Mouse (Mus musculus): ENCODE data around the gene Trim58. TPM values are rescaled to one million over a fixed set of nuclear protein-coding genes. Genes with fewer than 3 reads are reported as not detected.

The Trim58 gene
- polyA plus RNA-seq (2012; ENCODE audit: insufficient read depth, insufficient read length, low replicate concordance, missing spikeins) = not detected in 2 replicates

- TF ChIP-seq POLR2A (IDR thresholded peaks at IDR 0.05; ENCODE audit: insufficient read depth, low read depth, low read length) = no peak
- no peak for TF ChIP-seq CTCF (IDR thresholded peaks at IDR 0.05; ENCODE audit: insufficient read depth, low read depth, low read length)
- Histone ChIP-seq H3K27ac (ENCODE audit: insufficient read depth, low read depth, low read length) (no peak within 1 kb of the TSS), H3K4me1 (ENCODE audit: control insufficient read depth, insufficient read depth, low read length) (peaks cover 7% of the 10 kb centered on the region), H3K4me3 (ENCODE audit: insufficient read depth, low read depth, low read length) (peak within 1 kb of the TSS; percentile 19)
- WGBS = 4% methylated on average over 34 of the region's 34 CpGs
These were observed at the start of gene Trim58 for GRCm38 (mm10) chr11:58640272-58640867. Trim58 (plus strand) TSS chr11:58640465.

- H3K4me3 ChIP-seq (ENCODE audit: insufficient read depth, low read depth, low read length) = no peak within 1 kb of the TSS
- WGBS = 63% methylated on average over 6 of the region's 6 CpGs
- H3K27ac ChIP-seq (ENCODE audit: insufficient read depth, low read depth, low read length) = no peak within 1 kb of the TSS
- H3K4me1 ChIP-seq (ENCODE audit: control insufficient read depth, insufficient read depth, low read length) = no peaks in the 10 kb centered on the region
- TF ChIP-seq POLR2A (IDR thresholded peaks at IDR 0.05; ENCODE audit: insufficient read depth, low read depth, low read length) (no peak), CTCF (IDR thresholded peaks at IDR 0.05; ENCODE audit: insufficient read depth, low read depth, low read length) (no peak)
These were observed 45.5 kb upstream of the Trim58 start, which contains the start of gene Olfr324 for GRCm38 (mm10) chr11:58594814-58595213. Olfr324 (plus strand) TSS chr11:58595114.

GRCm38 (mm10) chr11:58597837-58598236 is 42.4 kb upstream of the Trim58 start:
- no peak overlapping the region for H3K4me3 ChIP-seq (ENCODE audit: insufficient read depth, low read depth, low read length)
- TF ChIP-seq POLR2A (IDR thresholded peaks at IDR 0.05; ENCODE audit: insufficient read depth, low read depth, low read length) = no peak
- 91% methylated on average over 13 of the region's 13 CpGs for WGBS
- no peak overlapping the region for H3K27ac ChIP-seq (ENCODE audit: insufficient read depth, low read depth, low read length)
- H3K4me1 ChIP-seq (ENCODE audit: control insufficient read depth, insufficient read depth, low read length) = no peaks in the 10 kb centered on the region

GRCm38 (mm10) chr11:58602062-58602461 is 38.2 kb upstream of the Trim58 start:
- H3K4me1 ChIP-seq (ENCODE audit: control insufficient read depth, insufficient read depth, low read length) = no peaks in the 10 kb centered on the region
- H3K4me3 ChIP-seq (ENCODE audit: insufficient read depth, low read depth, low read length) = no peak overlapping the region
- TF ChIP-seq CTCF (IDR thresholded peaks at IDR 0.05; ENCODE audit: insufficient read depth, low read depth, low read length) = no peak
- TF ChIP-seq POLR2A (IDR thresholded peaks at IDR 0.05; ENCODE audit: insufficient read depth, low read depth, low read length) = no peak
- no peak overlapping the region for H3K27ac ChIP-seq (ENCODE audit: insufficient read depth, low read depth, low read length)

GRCm38 (mm10) chr11:58602800-58603560 is 37.3 kb upstream of the Trim58 start:
- Histone ChIP-seq H3K27ac (ENCODE audit: insufficient read depth, low read depth, low read length) (no peak overlapping the region), H3K4me1 (ENCODE audit: control insufficient read depth, insufficient read depth, low read length) (no peaks in the 10 kb centered on the region), H3K4me3 (ENCODE audit: insufficient read depth, low read depth, low read length) (no peak overlapping the region)
- WGBS = 87% methylated on average over 6 of the region's 6 CpGs
- TF ChIP-seq CTCF (IDR thresholded peaks at IDR 0.05; ENCODE audit: insufficient read depth, low read depth, low read length) (no peak), POLR2A (IDR thresholded peaks at IDR 0.05; ENCODE audit: insufficient read depth, low read depth, low read length) (no peak)

GRCm38 (mm10) chr11:58604688-58605087 is 35.6 kb upstream of the Trim58 start:
- WGBS = 82% methylated on average over 2 of the region's 2 CpGs
- no peak overlapping the region for H3K27ac ChIP-seq (ENCODE audit: insufficient read depth, low read depth, low read length)
- no peak for TF ChIP-seq CTCF (IDR thresholded peaks at IDR 0.05; ENCODE audit: insufficient read depth, low read depth, low read length)
- no peak for TF ChIP-seq POLR2A (IDR thresholded peaks at IDR 0.05; ENCODE audit: insufficient read depth, low read depth, low read length)
- no peaks in the 10 kb centered on the region for H3K4me1 ChIP-seq (ENCODE audit: control insufficient read depth, insufficient read depth, low read length)
- H3K4me3 ChIP-seq (ENCODE audit: insufficient read depth, low read depth, low read length) = no peak overlapping the region

- 94% methylated on average over 3 of the region's 3 CpGs for WGBS
- Histone ChIP-seq H3K4me1 (ENCODE audit: control insufficient read depth, insufficient read depth, low read length) (no peaks in the 10 kb centered on the region), H3K4me3 (ENCODE audit: insufficient read depth, low read depth, low read length) (no peak overlapping the region), H3K27ac (ENCODE audit: insufficient read depth, low read depth, low read length) (no peak overlapping the region)
- no peak for TF ChIP-seq CTCF (IDR thresholded peaks at IDR 0.05; ENCODE audit: insufficient read depth, low read depth, low read length)
- TF ChIP-seq POLR2A (IDR thresholded peaks at IDR 0.05; ENCODE audit: insufficient read depth, low read depth, low read length) = no peak
These were observed 35.0 kb upstream of the Trim58 start for GRCm38 (mm10) chr11:58605228-58605627.

- H3K4me1 ChIP-seq (ENCODE audit: control insufficient read depth, insufficient read depth, low read length) = no peaks in the 10 kb centered on the region
- TF ChIP-seq CTCF (IDR thresholded peaks at IDR 0.05; ENCODE audit: insufficient read depth, low read depth, low read length) (no peak), POLR2A (IDR thresholded peaks at IDR 0.05; ENCODE audit: insufficient read depth, low read depth, low read length) (no peak)
- no peak overlapping the region for H3K4me3 ChIP-seq (ENCODE audit: insufficient read depth, low read depth, low read length)
- WGBS = 92% methylated on average over 12 of the region's 12 CpGs
- no peak overlapping the region for H3K27ac ChIP-seq (ENCODE audit: insufficient read depth, low read depth, low read length)
These were observed 33.9 kb upstream of the Trim58 start for GRCm38 (mm10) chr11:58606177-58606919.

GRCm38 (mm10) chr11:58607030-58607429 is 33.2 kb upstream of the Trim58 start:
- Histone ChIP-seq H3K4me3 (ENCODE audit: insufficient read depth, low read depth, low read length) (no peak overlapping the region), H3K27ac (ENCODE audit: insufficient read depth, low read depth, low read length) (no peak overlapping the region), H3K4me1 (ENCODE audit: control insufficient read depth, insufficient read depth, low read length) (no peaks in the 10 kb centered on the region)
- TF ChIP-seq CTCF (IDR thresholded peaks at IDR 0.05; ENCODE audit: insufficient read depth, low read depth, low read length) (no peak), POLR2A (IDR thresholded peaks at IDR 0.05; ENCODE audit: insufficient read depth, low read depth, low read length) (no peak)
- WGBS = 65% methylated on average over 6 of the region's 6 CpGs

Data from olfactory bulb, adult 2 months (tissue).